Mouse (Mus musculus) thymus, adult 18-20 months (tissue): ENCODE data around the gene Vmn1r82.

ENCODE experiments used
- DNase-seq, 2 experiments: peaks; one replicate each; pipeline ENCODE4 v3.0.0; 2022; ENCODE audit warnings: mixed read lengths in 2 of 2

Vmn1r82 gene

DNA sequence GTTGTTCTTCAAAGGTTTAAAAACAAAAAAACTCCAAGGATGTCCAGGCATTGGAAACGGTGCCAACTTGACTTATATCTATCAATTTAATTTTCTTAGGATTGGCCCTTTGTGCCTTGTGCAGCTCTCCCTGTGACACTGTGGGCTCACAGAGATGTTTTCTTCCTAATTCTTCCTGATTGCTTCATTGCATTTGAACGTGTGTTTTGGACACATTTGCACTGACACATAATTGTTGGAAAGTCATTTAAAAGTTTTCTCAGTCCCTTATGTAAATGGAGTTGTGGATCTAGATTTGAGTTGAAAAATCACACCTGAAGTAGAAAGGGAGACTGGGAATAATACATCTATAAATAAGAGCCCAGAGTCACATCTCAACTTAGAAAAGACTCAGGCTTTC, at the start of gene Vmn1r82:
Vmn1r82 (plus strand) TSS at position 301 of the 400 bp plus-strand sequence.
- no peak for DNase-seq

DNA sequence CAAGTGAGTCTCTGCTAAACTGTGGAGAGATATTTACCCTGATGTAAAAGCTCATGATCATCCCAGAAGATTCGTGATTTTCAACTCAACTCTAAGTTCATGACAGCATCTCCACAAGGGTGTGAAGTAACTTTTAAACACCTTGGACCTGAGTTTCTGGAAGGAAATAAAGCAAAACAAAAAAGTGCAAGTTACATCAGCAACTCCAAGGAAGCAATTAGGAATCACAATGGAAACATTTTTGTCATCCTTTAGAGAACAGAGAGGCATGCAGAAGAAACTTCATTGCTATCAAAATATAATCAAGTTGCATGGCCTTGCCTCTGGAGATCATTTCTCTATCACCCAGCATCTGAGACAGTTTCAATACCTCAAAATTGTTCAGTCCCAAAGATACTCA, 32.1 kb upstream of the Vmn1r82 start, which contains the start of gene Vmn1r81:
Vmn1r81 (minus strand) TSS at position 101 of the 400 bp plus-strand sequence.
- DNase-seq, result no peak

DNA sequence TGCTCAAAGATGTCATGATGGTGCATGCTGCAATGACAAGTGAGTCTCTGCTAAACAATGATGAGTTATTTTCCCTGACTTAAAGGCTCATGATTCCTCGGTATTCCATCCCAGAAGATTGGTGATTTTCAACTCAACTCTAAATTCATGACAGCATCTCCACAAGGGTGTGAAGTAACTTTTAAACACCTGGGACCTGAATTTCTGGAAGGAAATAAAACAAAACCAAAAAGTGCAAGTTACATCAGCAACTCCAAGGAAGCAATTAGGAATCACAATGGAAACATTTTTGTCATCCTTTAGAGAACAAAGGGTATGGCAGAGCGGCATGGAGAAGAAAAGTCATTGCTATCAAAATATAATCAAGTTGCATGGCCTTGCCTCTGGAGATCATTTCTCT, 29.2 kb downstream of the Vmn1r82 start, which contains the start of gene Vmn1r83:
Vmn1r83 (minus strand) TSS at position 101 of the 400 bp plus-strand sequence.
- DNase-seq, result no peak
